Mouse (Mus musculus) CH12.LX (cell line): ENCODE results near the gene Mtmr1. TPM values are rescaled to one million over a fixed set of nuclear protein-coding genes. Genes with fewer than 3 reads are reported as not detected.

Experiments
- DNase-seq: peaks from one replicate; pipeline ENCODE4 v3.0.0-alpha.2; 2013; ENCODE audit errors: extremely low read depth
- H3K27ac ChIP-seq: 2 replicates; pipeline ENCODE4 v1.5.1; 2012; ENCODE audit warnings: low read depth, mild to moderate bottlenecking, control low read depth, moderate library complexity; ENCODE audit not compliant: insufficient read depth
- H3K27me3 ChIP-seq: replicated peaks from 2 replicates; pipeline ENCODE3; 2012; ENCODE audit warnings: inconsistent platforms
- H3K36me3 ChIP-seq, 2 experiments: replicated peaks in 1 of 2; 2 replicates each; pipeline versions ENCODE3 to v1.6.1; 2012; ENCODE audit warnings: inconsistent platforms in 1 of 2, low read length in 1 of 2, mild to moderate bottlenecking in 1 of 2, mixed read lengths in 1 of 2, moderate library complexity in 1 of 2; ENCODE audit not compliant: control insufficient read depth in 1 of 2, insufficient read depth in 1 of 2
- H3K4me1 ChIP-seq, 2 experiments: 2 replicates each; pipeline ENCODE4 v1.6.1; 2012; ENCODE audit warnings: inconsistent platforms in 1 of 2, moderate library complexity in 1 of 2; ENCODE audit not compliant: insufficient read depth in 2 of 2, control insufficient read depth in 1 of 2
- H3K4me2 ChIP-seq: 2 replicates; pipeline ENCODE4 v1.6.1; 2012; ENCODE audit warnings: low read depth, mild to moderate bottlenecking, control low read depth; ENCODE audit not compliant: poor library complexity, insufficient read depth, severe bottlenecking
- H3K4me3 ChIP-seq, 3 experiments: fragments of 150-350 bp in 1 of 3; sonication (generic) in 1 of 3; replicated peaks in 1 of 3; 2 replicates each; pipeline versions ENCODE3 to v1.5.1; 2011 to 2012; ENCODE audit warnings: low read depth in 2 of 3, low read length in 2 of 3, mild to moderate bottlenecking in 2 of 3, moderate library complexity in 2 of 3, control low read depth in 1 of 3, improper control_type of control experiment in 1 of 3, inconsistent platforms in 1 of 3, mixed read lengths in 1 of 3; ENCODE audit not compliant: poor library complexity in 1 of 3
- H3K79me2 ChIP-seq: replicated peaks from 2 replicates; pipeline ENCODE4 v1.6.1; 2012; ENCODE audit warnings: mild to moderate bottlenecking, moderate library complexity; ENCODE audit not compliant: control insufficient read depth, poor library complexity, insufficient read depth, severe bottlenecking; ENCODE audit errors: extremely low read depth
- H3K9ac ChIP-seq: 2 replicates; pipeline ENCODE4 v1.6.1; 2012; ENCODE audit warnings: low read depth, mild to moderate bottlenecking, control low read depth, moderate library complexity; ENCODE audit not compliant: insufficient read depth
- H3K9me3 ChIP-seq: replicated peaks from 2 replicates; pipeline ENCODE3; 2012; ENCODE audit warnings: low read length, inconsistent platforms, mixed read lengths
- BHLHE40 ChIP-seq: IDR thresholded peaks from 2 replicates; pipeline ENCODE4 v1.6.1; 2011; ENCODE audit warnings: mild to moderate bottlenecking, low read depth, low read length, improper control_type of control experiment
- CHD1 ChIP-seq: IDR thresholded peaks from 2 replicates; pipeline ENCODE4 v1.6.1; 2012; ENCODE audit warnings: low read depth, low read length, improper control_type of control experiment, inconsistent platforms
- CHD2 ChIP-seq: IDR thresholded peaks from 2 replicates; pipeline ENCODE4 v1.6.1; 2011; ENCODE audit warnings: low read length, improper control_type of control experiment
- CTCF ChIP-seq, 2 experiments: IDR thresholded peaks in 1 of 2; conservative IDR thresholded peaks in 1 of 2; 2 replicates each; pipeline ENCODE4 v1.5.1; 2011 to 2012; ENCODE audit warnings: low read depth in 2 of 2, low read length in 2 of 2, improper control_type of control experiment in 1 of 2, inconsistent platforms in 1 of 2, mild to moderate bottlenecking in 1 of 2, moderate library complexity in 1 of 2
- E2F4 ChIP-seq: IDR thresholded peaks from 2 replicates; pipeline ENCODE4 v1.6.1; 2011; ENCODE audit warnings: low read depth, low read length, improper control_type of control experiment; ENCODE audit not compliant: insufficient replicate concordance
- ELF1 ChIP-seq: IDR thresholded peaks from 2 replicates; pipeline ENCODE4 v1.6.1; 2014; ENCODE audit warnings: low read depth, mild to moderate bottlenecking, inconsistent platforms, low read length, improper control_type of control experiment
- EP300 ChIP-seq: IDR thresholded peaks from 2 replicates; pipeline ENCODE4 v1.6.1; 2011; ENCODE audit warnings: low read length, improper control_type of control experiment
- HCFC1 ChIP-seq: IDR thresholded peaks from 2 replicates; pipeline ENCODE4 v1.6.1; 2012; ENCODE audit warnings: low read depth, mild to moderate bottlenecking, inconsistent platforms, low read length, improper control_type of control experiment
- JUN ChIP-seq: IDR thresholded peaks from 2 replicates; pipeline ENCODE4 v1.6.1; 2011; ENCODE audit warnings: low read depth, mild to moderate bottlenecking, low read length, improper control_type of control experiment, moderate library complexity; ENCODE audit not compliant: insufficient read depth
- JUND ChIP-seq: conservative IDR thresholded peaks from 2 replicates; pipeline ENCODE4 v1.6.1; 2011; ENCODE audit warnings: low read depth, low read length, improper control_type of control experiment
- MEF2A ChIP-seq: IDR thresholded peaks from 2 replicates; pipeline ENCODE4 v1.6.1; 2014; ENCODE audit warnings: low read depth, mild to moderate bottlenecking, inconsistent platforms, low read length, improper control_type of control experiment, borderline replicate concordance
- MXI1 ChIP-seq: IDR thresholded peaks from 2 replicates; pipeline ENCODE4 v1.6.1; 2011; ENCODE audit warnings: mild to moderate bottlenecking, low read depth, low read length, improper control_type of control experiment
- NELFE ChIP-seq: IDR thresholded peaks from 2 replicates; pipeline ENCODE4 v1.6.1; 2011; ENCODE audit warnings: low read depth, low read length, improper control_type of control experiment
- NRF1 ChIP-seq: IDR thresholded peaks from 2 replicates; pipeline ENCODE4 v1.6.1; 2014; ENCODE audit warnings: low read depth, mild to moderate bottlenecking, inconsistent platforms, low read length, improper control_type of control experiment, moderate library complexity
- POLR2A ChIP-seq: IDR thresholded peaks from 2 replicates; pipeline ENCODE4 v1.6.1; 2011; ENCODE audit warnings: low read depth, mild to moderate bottlenecking, improper control_type of control experiment, low read length
- POLR2AphosphoS2 ChIP-seq: IDR thresholded peaks from 2 replicates; pipeline ENCODE4 v1.6.1; 2011; ENCODE audit warnings: low read depth, low read length, improper control_type of control experiment
- RAD21 ChIP-seq: IDR thresholded peaks from 2 replicates; pipeline ENCODE4 v1.6.1; 2011; ENCODE audit warnings: low read depth, mild to moderate bottlenecking, low read length, improper control_type of control experiment, moderate library complexity
- TBP ChIP-seq: conservative IDR thresholded peaks from 2 replicates; pipeline ENCODE4 v1.6.1; 2011; ENCODE audit warnings: low read depth, low read length, improper control_type of control experiment
- TCF12 ChIP-seq: IDR thresholded peaks from 2 replicates; pipeline ENCODE4 v1.6.1; 2014; ENCODE audit warnings: low read depth, mild to moderate bottlenecking, inconsistent platforms, low read length, improper control_type of control experiment
- UBTF ChIP-seq: IDR thresholded peaks from 2 replicates; pipeline ENCODE4 v1.6.1; 2012; ENCODE audit warnings: low read depth, mild to moderate bottlenecking, inconsistent platforms, low read length, improper control_type of control experiment, moderate library complexity
- USF1 ChIP-seq: IDR thresholded peaks from 2 replicates; pipeline ENCODE4 v1.6.1; 2014; ENCODE audit warnings: low read depth, mild to moderate bottlenecking, inconsistent platforms, low read length, improper control_type of control experiment
- USF2 ChIP-seq: conservative IDR thresholded peaks from 2 replicates; pipeline ENCODE4 v1.6.1; 2011; ENCODE audit warnings: low read depth, low read length, improper control_type of control experiment
- ZC3H11A ChIP-seq: IDR thresholded peaks from 2 replicates; pipeline ENCODE4 v1.6.1; 2012; ENCODE audit warnings: low read depth, mild to moderate bottlenecking, inconsistent platforms, low read length, improper control_type of control experiment
- ZKSCAN1 ChIP-seq: IDR thresholded peaks from 2 replicates; pipeline ENCODE4 v1.6.1; 2012; ENCODE audit warnings: low read depth, inconsistent platforms, low read length, improper control_type of control experiment, borderline replicate concordance
- ZMIZ1 ChIP-seq: IDR thresholded peaks from 2 replicates; pipeline ENCODE4 v1.6.1; 2012; ENCODE audit warnings: low read depth, mild to moderate bottlenecking, inconsistent platforms, low read length, improper control_type of control experiment
- ZNF384 ChIP-seq: IDR thresholded peaks from 2 replicates; pipeline ENCODE4 v1.6.1; 2012; ENCODE audit warnings: low read depth, low read length, improper control_type of control experiment, inconsistent platforms
- dilution Hi-C: fragments of 300-500 bp; cut with MboI; formaldehyde crosslinking; loops from 2 replicates; pipeline ENCODE4 v1.14.3; 2020; ENCODE audit warnings: low sequenced_read_pairs; ENCODE audit not compliant: extremely low pct_unique_long_range_greater_than_20kb, extremely low pct_ligation_motif_present
- in situ Hi-C: fragments of 300-500 bp; cut with MboI; formaldehyde crosslinking; loops from 3 replicates; pipeline ENCODE4 v1.14.3; 2019; ENCODE audit warnings: low sequenced_read_pairs, low pct_ligation_motif_present, low pct_unique_long_range_greater_than_20kb, mixed read lengths
- polyA plus RNA-seq: library from polyadenylated mRNA; unstranded; fragments of >175 nt; gene quantifications from 2 replicates; pipeline ENCODE4 v1.2.1, GENCODE M21; 2012; ENCODE audit warnings: low read depth; ENCODE audit not compliant: insufficient read length
- total RNA-seq, 2 experiments: library from RNA; depleted of rRNA; stranded (reverse); fragments of 300-350 nt in 1 of 2; fragments of >200 nt in 1 of 2; gene quantifications; 2 replicates each; pipeline ENCODE4 v1.2.3; 2012 to 2014

The Mtmr1 gene
- total and polyA plus RNA-seq, 3 experiments, result 15.3 to 35.3 (median 17.5) TPM

- no peak overlapping the region for H3K4me2 ChIP-seq
- no peak for TF ChIP-seq EP300
- TF ChIP-seq NELFE, result no peak
- TF ChIP-seq MEF2A, result no peak
- TF ChIP-seq MXI1, result no peak
- no peak for TF ChIP-seq RAD21
- TF ChIP-seq TCF12, result no peak
- no peak for TF ChIP-seq POLR2AphosphoS2
- no peak for TF ChIP-seq CHD1
- no peak for TF ChIP-seq ZMIZ1
- TF ChIP-seq ELF1, result no peak
- no peak for TF ChIP-seq ZC3H11A
- no peak for TF ChIP-seq HCFC1
- TF ChIP-seq, all 38 proteins: peak for 0
- Histone ChIP-seq H3K4me3 (no peak overlapping the region), H3K27ac (no peak overlapping the region), H3K4me1 (no peaks in the 10 kb centered on the region), H3K27me3 (no peaks in the 10 kb centered on the region), H3K36me3 (peaks cover 10 to 20% of the 10 kb centered on the region in 2 experiments), H3K9ac (no peak overlapping the region), H3K9me3 (no peaks in the 10 kb centered on the region), H3K79me2 (no peaks in the 10 kb centered on the region)
- DNase-seq, result no peak
- dilution Hi-C loops, result no loop called here
- in situ Hi-C loops, result no loop called here
These were observed 41.7 kb downstream of the Mtmr1 start for GRCm38 (mm10) chrX:71406290-71406689.

- Histone ChIP-seq H3K9me3 (no peaks in the 10 kb centered on the region), H3K27me3 (no peaks in the 10 kb centered on the region), H3K4me3 (no peak overlapping the region), H3K4me2 (no peak overlapping the region), H3K4me1 (no peaks in the 10 kb centered on the region), H3K27ac (no peak overlapping the region), H3K36me3 (peaks cover 7 to 21% of the 10 kb centered on the region in 2 experiments), H3K9ac (no peak overlapping the region), H3K79me2 (no peaks in the 10 kb centered on the region)
- TF ChIP-seq JUN (no peak), E2F4 (no peak), USF2 (no peak), POLR2A (no peak), NRF1 (no peak), USF1 (no peak), ELF1 (no peak), RAD21 (no peak), JUND (no peak), CTCF (conservative IDR thresholded peaks at IDR 0.05 in 1 of 2, IDR thresholded peaks at IDR 0.05 in 1 of 2; ENCODE audit: low read depth in 2 of 2, low read length in 2 of 2) (no peak), MEF2A (no peak), ZNF384 (no peak), ZKSCAN1 (no peak), CHD2 (no peak), UBTF (no peak), POLR2AphosphoS2 (no peak), BHLHE40 (no peak), TBP (no peak)
- dilution Hi-C loops (no loop called here), in situ Hi-C loops (no loop called here)
- DNase-seq, result no peak
These were observed 43.8 kb downstream of the Mtmr1 start for GRCm38 (mm10) chrX:71408386-71408785.
